Mouse (Mus musculus): ENCODE measurements around the gene Ldlrad3. TPM values are rescaled to one million over a fixed set of nuclear protein-coding genes. Genes with fewer than 3 reads are reported as not detected.

Ldlrad3 gene
- total and polyA plus RNA-seq, 3 experiments, result 3.5 to 6.1 TPM; not detected in 1

DNA sequence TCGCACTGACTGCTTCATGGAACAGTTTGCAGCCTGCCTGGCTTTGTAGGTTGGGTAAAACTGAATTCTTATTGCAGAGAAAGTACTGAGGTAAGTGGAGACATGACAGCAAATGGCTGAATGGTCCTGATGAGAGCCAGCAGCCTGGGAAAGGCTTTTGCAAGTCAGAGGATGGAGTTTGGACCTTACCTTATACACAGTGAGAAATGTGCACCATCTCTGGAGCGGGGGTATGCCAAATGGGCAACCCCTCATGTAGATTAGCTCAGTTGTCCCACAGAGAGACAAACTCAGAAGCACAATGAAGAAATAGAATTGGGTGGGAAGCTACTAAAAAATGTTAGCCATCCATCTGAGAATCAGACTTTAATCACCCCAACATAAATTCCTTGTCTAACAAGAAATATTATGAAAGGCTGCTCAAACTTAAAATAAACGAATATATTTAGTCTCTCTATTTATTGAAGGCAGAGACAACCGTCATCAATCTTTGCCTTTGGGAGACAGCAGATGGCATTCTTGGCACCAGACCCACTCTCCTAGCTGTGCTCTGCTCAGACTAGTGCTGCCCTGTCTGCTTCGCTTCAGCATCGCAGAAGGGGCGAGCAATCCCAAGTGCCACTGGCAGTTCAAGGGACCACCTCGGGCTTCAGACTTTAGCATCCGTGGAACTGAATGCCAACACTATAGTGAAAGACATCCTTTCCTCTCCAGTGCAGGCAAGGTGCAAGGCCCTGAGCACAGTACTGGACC lies 51.5 kb downstream of the Ldlrad3 start:
- DNase-seq (ENCODE audit: low read depth, low spot score), result no peak
- TF ChIP-seq MAFK (IDR thresholded peaks at IDR 0.05; ENCODE audit: borderline replicate concordance, low read depth, low read length), result no peak
- TF ChIP-seq GABPA (IDR thresholded peaks at IDR 0.05; ENCODE audit: low read depth, low read length), result no peak
- TF ChIP-seq MXI1 (IDR thresholded peaks at IDR 0.05; ENCODE audit: low read depth, low read length), result no peak
- no peak for TF ChIP-seq ETS1 (IDR thresholded peaks at IDR 0.05; ENCODE audit: low read depth, low read length)
- TF ChIP-seq KAT2A (conservative IDR thresholded peaks at IDR 0.05; ENCODE audit: low read depth, low read length), result no peak
- no peak for TF ChIP-seq MEF2A (IDR thresholded peaks at IDR 0.05; ENCODE audit: extremely low read depth, insufficient replicate concordance, low read depth, low read length, poor library complexity, severe bottlenecking)
- no peaks in the 10 kb centered on the region for H3K79me2 ChIP-seq (ENCODE audit: control insufficient read depth, insufficient read depth, low read length, poor library complexity)
- no peaks in the 10 kb centered on the region for H3K9me3 ChIP-seq (replicated peaks; ENCODE audit: insufficient read depth, low read length)
- H3K9ac ChIP-seq (ENCODE audit: control insufficient read depth, low read depth, low read length, poor library complexity, severe bottlenecking), result no peak overlapping the region
- H3K4me1 ChIP-seq (ENCODE audit: control insufficient read depth in 1 of 2, insufficient read depth in 2 of 2, low read length in 2 of 2), result no peaks in the 10 kb centered on the region
- H3K36me3 ChIP-seq (ENCODE audit: control insufficient read depth in 1 of 2, insufficient read depth in 2 of 2, low read length in 2 of 2), result no peaks in the 10 kb centered on the region
- no peak overlapping the region for H3K27ac ChIP-seq (ENCODE audit: control insufficient read depth, low read depth, low read length)
- no peak overlapping the region for H3K4me3 ChIP-seq (ENCODE audit: control insufficient read depth in 1 of 2, insufficient read depth in 1 of 2, low read depth in 2 of 2, low read length in 2 of 2)
- no peaks in the 10 kb centered on the region for H3K27me3 ChIP-seq (ENCODE audit: control insufficient read depth in 1 of 2, insufficient read depth in 2 of 2, low read length in 2 of 2)

DNA sequence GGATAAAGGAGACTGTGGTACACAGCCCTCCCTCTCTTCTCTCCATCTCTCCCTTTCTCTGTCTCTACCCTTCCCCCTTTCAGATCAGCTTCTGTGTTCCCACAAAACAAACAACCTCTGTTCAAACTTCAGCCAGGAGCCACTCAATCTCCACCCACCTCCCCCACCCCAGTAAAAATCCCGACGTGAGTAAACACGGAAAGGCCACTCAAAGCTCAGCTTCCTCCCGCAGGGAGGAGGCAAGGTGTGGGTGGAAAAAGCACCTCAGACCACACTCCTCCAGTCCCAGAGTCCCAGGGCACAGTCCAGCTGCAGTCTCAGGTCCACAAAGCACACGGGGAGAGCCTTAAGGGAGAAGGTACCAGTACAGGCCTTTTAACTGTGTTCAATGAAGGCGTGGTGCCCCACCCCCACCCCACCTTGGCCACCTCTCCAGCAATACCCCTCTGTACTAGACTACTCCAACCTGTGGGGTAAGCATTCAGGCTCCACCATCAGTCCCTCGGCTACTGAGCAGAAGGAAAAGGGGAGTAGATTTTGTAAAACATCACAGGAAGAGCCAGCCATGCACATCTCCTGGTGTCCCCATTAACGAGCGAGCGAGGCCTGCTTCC lies 53.1 kb downstream of the Ldlrad3 start:
- Histone ChIP-seq H3K79me2 (ENCODE audit: control insufficient read depth, insufficient read depth, low read length, poor library complexity) (no peaks in the 10 kb centered on the region), H3K9me3 (replicated peaks; ENCODE audit: insufficient read depth, low read length) (no peaks in the 10 kb centered on the region), H3K9ac (ENCODE audit: control insufficient read depth, low read depth, low read length, poor library complexity, severe bottlenecking) (no peak overlapping the region), H3K27ac (ENCODE audit: control insufficient read depth, low read depth, low read length) (no peak overlapping the region), H3K27me3 (ENCODE audit: control insufficient read depth in 1 of 2, insufficient read depth in 2 of 2, low read length in 2 of 2) (no peaks in the 10 kb centered on the region), H3K4me3 (ENCODE audit: control insufficient read depth in 1 of 2, insufficient read depth in 1 of 2, low read depth in 2 of 2, low read length in 2 of 2) (no peak overlapping the region), H3K36me3 (ENCODE audit: control insufficient read depth in 1 of 2, insufficient read depth in 2 of 2, low read length in 2 of 2) (no peaks in the 10 kb centered on the region), H3K4me1 (ENCODE audit: control insufficient read depth in 1 of 2, insufficient read depth in 2 of 2, low read length in 2 of 2) (no peaks in the 10 kb centered on the region)
- no peak for TF ChIP-seq POLR2AphosphoS5 (IDR thresholded peaks at IDR 0.05; ENCODE audit: borderline replicate concordance, low read depth, low read length)
- no peak for TF ChIP-seq MAFK (IDR thresholded peaks at IDR 0.05; ENCODE audit: borderline replicate concordance, low read depth, low read length)
- TF ChIP-seq BHLHE40 (IDR thresholded peaks at IDR 0.05; ENCODE audit: borderline replicate concordance, low read depth, low read length), result no peak
- no peak for TF ChIP-seq MYC (IDR thresholded peaks at IDR 0.05; ENCODE audit: low read depth, low read length)
- no peak for TF ChIP-seq ZKSCAN1 (IDR thresholded peaks at IDR 0.05; ENCODE audit: low read depth, low read length)
- no peak for TF ChIP-seq MYB (IDR thresholded peaks at IDR 0.05; ENCODE audit: low read depth, low read length)
- no peak for TF ChIP-seq ZC3H11A (IDR thresholded peaks at IDR 0.05; ENCODE audit: low read depth, low read length)
- no peak for TF ChIP-seq CTCF (IDR thresholded peaks at IDR 0.05 in 2 of 3, conservative IDR thresholded peaks at IDR 0.05 in 1 of 3; ENCODE audit: control insufficient read depth in 1 of 3, insufficient read depth in 1 of 3, low read depth in 2 of 3, low read length in 3 of 3, poor library complexity in 1 of 3, severe bottlenecking in 1 of 3)
- no peak for TF ChIP-seq MEF2A (IDR thresholded peaks at IDR 0.05; ENCODE audit: extremely low read depth, insufficient replicate concordance, low read depth, low read length, poor library complexity, severe bottlenecking)
- no peak for TF ChIP-seq POLR2A (IDR thresholded peaks at IDR 0.05; ENCODE audit: control insufficient read depth in 1 of 2, insufficient read depth in 1 of 2, low read depth in 1 of 2, low read length in 2 of 2, poor library complexity in 1 of 2)
- no peak for TF ChIP-seq USF2 (IDR thresholded peaks at IDR 0.05; ENCODE audit: borderline replicate concordance in 1 of 2, insufficient read depth in 1 of 2, low read depth in 1 of 2, low read length in 2 of 2)
- DNase-seq (ENCODE audit: low read depth, low spot score), result no peak
